Mouse (Mus musculus): ENCODE measurements around the gene Nxn. TPM values are rescaled to one million over a fixed set of nuclear protein-coding genes. Genes with fewer than 3 reads are reported as not detected.
A peak's percentile ranks its signal among the peaks of the same experiment; 100 is the strongest.

Nxn gene
- polyA plus RNA-seq, 1 experiment from 2014 or later, result 20.1 TPM

- no peak overlapping the region for H3K9ac ChIP-seq (ENCODE audit: low read depth, low read length)
- no peak overlapping the region for H3K27ac ChIP-seq (ENCODE audit: low read length)
- ATAC-seq, result peak; percentile 61; the same call in 1 of the 2 replicates
- peaks cover 16% of the 10 kb centered on the region for H3K4me1 ChIP-seq (ENCODE audit: control insufficient read depth, insufficient read depth, low read length)
- no peak overlapping the region for H3K4me3 ChIP-seq (ENCODE audit: low read length)
- no peaks in the 10 kb centered on the region for H3K36me3 ChIP-seq (ENCODE audit: control insufficient read depth, insufficient read depth, low read length)
- WGBS, result 48% methylated on average over 7 of the region's 7 CpGs
- H3K4me2 ChIP-seq (ENCODE audit: low read depth, low read length), result no peak overlapping the region
- H3K27me3 ChIP-seq (replicated peaks; ENCODE audit: control insufficient read depth, insufficient read depth, low read length), result no peaks in the 10 kb centered on the region
- H3K9me3 ChIP-seq (ENCODE audit: control insufficient read depth, low read length), result no peaks in the 10 kb centered on the region
Observed at GRCm38 (mm10) chr11:76285431-76286075, 113.4 kb downstream of the Nxn start.

- no peak overlapping the region for H3K27ac ChIP-seq (ENCODE audit: low read length)
- peaks cover 16% of the 10 kb centered on the region for H3K4me1 ChIP-seq (ENCODE audit: control insufficient read depth, insufficient read depth, low read length)
- WGBS, result 89% methylated on average over 6 of the region's 6 CpGs
Observed at GRCm38 (mm10) chr11:76283841-76284240, 115.1 kb downstream of the Nxn start.

DNA sequence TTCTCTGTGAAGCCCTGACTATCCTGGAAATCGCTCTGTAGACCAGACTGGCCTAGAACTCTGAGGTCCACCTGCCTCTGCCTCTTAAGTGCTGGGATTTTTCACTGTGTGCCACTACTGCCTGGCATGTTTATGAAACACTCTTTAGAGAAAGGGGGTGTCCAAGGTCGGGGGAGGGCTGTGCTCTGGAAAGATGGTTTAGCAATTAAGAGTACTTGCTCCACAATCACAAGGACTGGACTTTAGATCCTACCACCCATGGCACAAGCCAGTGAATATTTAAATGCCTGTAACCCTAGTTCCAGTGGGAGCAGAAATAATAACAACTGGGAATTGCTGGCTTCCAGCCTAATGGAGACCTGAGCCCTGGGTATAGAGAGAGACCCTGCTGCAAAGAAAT is 119.0 kb downstream of the Nxn start:
- H3K9me3 ChIP-seq (ENCODE audit: control insufficient read depth, low read length), result no peaks in the 10 kb centered on the region
- H3K36me3 ChIP-seq (ENCODE audit: control insufficient read depth, insufficient read depth, low read length), result no peaks in the 10 kb centered on the region
- 55% methylated on average over 2 of the region's 2 CpGs for WGBS
- no peak overlapping the region for H3K27ac ChIP-seq (ENCODE audit: low read length)
- no peak for ATAC-seq
- H3K9ac ChIP-seq (ENCODE audit: low read depth, low read length), result no peak overlapping the region
- no peak overlapping the region for H3K4me2 ChIP-seq (ENCODE audit: low read depth, low read length)
- H3K27me3 ChIP-seq (replicated peaks; ENCODE audit: control insufficient read depth, insufficient read depth, low read length), result no peaks in the 10 kb centered on the region
- H3K4me1 ChIP-seq (ENCODE audit: control insufficient read depth, insufficient read depth, low read length), result no peaks in the 10 kb centered on the region; the same call in 1 of the 2 replicates
- H3K4me3 ChIP-seq (ENCODE audit: low read length), result no peak overlapping the region

More at GRCm38 (mm10) chr11:76283841-76284240, 115.1 kb downstream of the Nxn start:
- Histone ChIP-seq H3K27me3 (replicated peaks; ENCODE audit: control insufficient read depth, insufficient read depth, low read length) (no peaks in the 10 kb centered on the region), H3K36me3 (ENCODE audit: control insufficient read depth, insufficient read depth, low read length) (no peaks in the 10 kb centered on the region), H3K9me3 (ENCODE audit: control insufficient read depth, low read length) (no peaks in the 10 kb centered on the region), H3K4me3 (ENCODE audit: low read length) (no peak overlapping the region), H3K9ac (ENCODE audit: low read depth, low read length) (no peak overlapping the region), H3K4me2 (ENCODE audit: low read depth, low read length) (no peak overlapping the region)
- ATAC-seq, result no peak

DNA sequence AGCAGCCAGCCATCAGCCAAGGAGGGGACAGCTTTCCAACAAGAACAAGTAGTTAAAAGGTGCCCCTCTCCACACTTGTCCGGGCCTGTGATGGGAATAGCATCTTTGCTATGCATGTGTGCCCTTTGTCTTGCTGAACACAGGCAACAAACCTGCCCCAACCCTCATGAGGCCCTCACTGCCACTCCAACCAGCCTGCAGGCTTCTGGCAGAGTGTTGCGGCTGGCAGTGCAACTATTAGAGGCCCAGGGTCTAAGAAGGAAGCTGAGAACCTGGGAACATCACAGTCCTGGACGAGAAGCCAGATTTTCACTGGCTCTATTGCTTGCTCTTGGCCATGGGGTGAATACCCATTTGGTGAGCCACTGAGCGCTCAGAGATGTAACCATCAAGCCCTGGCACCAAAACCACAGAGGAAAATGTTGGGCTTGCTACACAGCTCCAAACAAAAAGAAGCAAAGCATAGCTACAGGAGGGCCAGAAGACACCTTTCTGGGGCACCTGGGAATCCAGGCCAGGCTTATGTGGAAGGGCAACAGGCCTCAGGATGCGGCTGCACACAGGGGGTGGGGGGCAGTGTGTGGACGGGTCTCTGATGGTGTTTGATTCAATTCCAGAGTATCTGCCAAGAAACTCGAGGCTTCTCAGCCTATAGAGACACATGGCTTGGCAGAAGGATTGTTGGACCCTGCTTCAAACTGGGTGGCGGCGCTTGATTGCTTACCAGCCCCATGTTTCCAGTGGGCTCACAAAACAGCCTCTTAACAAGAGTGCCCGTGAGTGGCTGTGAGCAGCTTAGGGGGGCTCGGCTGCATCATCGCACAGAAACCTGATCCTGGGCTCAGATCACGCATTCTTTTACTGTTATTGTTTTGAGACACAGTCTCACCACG is 119.7 kb downstream of the Nxn start:
- no peak overlapping the region for H3K4me2 ChIP-seq (ENCODE audit: low read depth, low read length)
- no peaks in the 10 kb centered on the region; the same call in 1 of the 2 replicates for H3K4me1 ChIP-seq (ENCODE audit: control insufficient read depth, insufficient read depth, low read length)
- H3K9ac ChIP-seq (ENCODE audit: low read depth, low read length), result no peak overlapping the region
- 68% methylated on average over 14 of the region's 14 CpGs for WGBS
- H3K27ac ChIP-seq (ENCODE audit: low read length), result no peak overlapping the region
- H3K9me3 ChIP-seq (ENCODE audit: control insufficient read depth, low read length), result no peaks in the 10 kb centered on the region
- no peak overlapping the region for H3K4me3 ChIP-seq (ENCODE audit: low read length)
- ATAC-seq, result no peak
- H3K27me3 ChIP-seq (replicated peaks; ENCODE audit: control insufficient read depth, insufficient read depth, low read length), result no peaks in the 10 kb centered on the region
- no peaks in the 10 kb centered on the region for H3K36me3 ChIP-seq (ENCODE audit: control insufficient read depth, insufficient read depth, low read length)

DNA sequence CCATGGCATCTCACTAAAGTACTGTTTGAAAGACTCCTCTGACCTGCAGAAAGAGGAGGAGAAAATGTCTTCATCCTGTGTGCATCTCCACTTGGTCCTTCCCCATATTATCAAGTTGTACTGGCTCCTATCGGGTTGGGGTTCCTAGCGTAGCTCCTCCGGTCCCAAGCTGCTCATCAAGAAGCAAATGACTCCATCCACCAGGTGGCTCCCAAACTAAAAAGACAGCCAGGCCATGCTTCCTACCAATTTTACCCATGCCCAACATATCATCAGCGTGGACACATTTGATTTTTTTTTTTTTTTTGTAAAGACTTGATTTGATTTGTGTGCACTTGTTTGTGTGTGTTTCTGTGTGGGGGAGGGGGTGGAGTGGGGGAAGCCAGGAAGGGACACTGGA is 126.5 kb downstream of the Nxn start:
- Histone ChIP-seq H3K9me3 (ENCODE audit: control insufficient read depth, low read length) (no peaks in the 10 kb centered on the region), H3K27me3 (replicated peaks; ENCODE audit: control insufficient read depth, insufficient read depth, low read length) (no peaks in the 10 kb centered on the region), H3K4me1 (ENCODE audit: control insufficient read depth, insufficient read depth, low read length) (no peaks in the 10 kb centered on the region), H3K4me3 (ENCODE audit: low read length) (no peak overlapping the region), H3K4me2 (ENCODE audit: low read depth, low read length) (no peak overlapping the region), H3K36me3 (ENCODE audit: control insufficient read depth, insufficient read depth, low read length) (no peaks in the 10 kb centered on the region), H3K27ac (ENCODE audit: low read length) (no peak overlapping the region), H3K9ac (ENCODE audit: low read depth, low read length) (no peak overlapping the region)
- ATAC-seq, result no peak
- 76% methylated on average over 4 of the region's 4 CpGs for WGBS

- Histone ChIP-seq H3K4me3 (ENCODE audit: low read length) (no peak overlapping the region), H3K27me3 (replicated peaks; ENCODE audit: control insufficient read depth, insufficient read depth, low read length) (no peaks in the 10 kb centered on the region), H3K36me3 (ENCODE audit: control insufficient read depth, insufficient read depth, low read length) (no peaks in the 10 kb centered on the region), H3K9ac (ENCODE audit: low read depth, low read length) (no peak overlapping the region), H3K4me2 (ENCODE audit: low read depth, low read length) (no peak overlapping the region), H3K4me1 (ENCODE audit: control insufficient read depth, insufficient read depth, low read length) (no peaks in the 10 kb centered on the region), H3K9me3 (ENCODE audit: control insufficient read depth, low read length) (no peaks in the 10 kb centered on the region), H3K27ac (ENCODE audit: low read length) (peak overlapping the region; percentile 12; the same call in 1 of the 2 replicates)
- 76% methylated on average over 6 of the region's 6 CpGs for WGBS
- no peak for ATAC-seq
Observed at GRCm38 (mm10) chr11:76268521-76269065, 130.3 kb downstream of the Nxn start.

- H3K36me3 ChIP-seq (ENCODE audit: control insufficient read depth, insufficient read depth, low read length), result no peaks in the 10 kb centered on the region
- H3K27ac ChIP-seq (ENCODE audit: low read length), result peak overlapping the region; percentile 12; the same call in 1 of the 2 replicates
- no peak overlapping the region for H3K9ac ChIP-seq (ENCODE audit: low read depth, low read length)
- no peak for ATAC-seq
- H3K4me1 ChIP-seq (ENCODE audit: control insufficient read depth, insufficient read depth, low read length), result no peaks in the 10 kb centered on the region
- H3K27me3 ChIP-seq (replicated peaks; ENCODE audit: control insufficient read depth, insufficient read depth, low read length), result no peaks in the 10 kb centered on the region
- H3K4me2 ChIP-seq (ENCODE audit: low read depth, low read length), result no peak overlapping the region
- no peak overlapping the region for H3K4me3 ChIP-seq (ENCODE audit: low read length)
- no peaks in the 10 kb centered on the region for H3K9me3 ChIP-seq (ENCODE audit: control insufficient read depth, low read length)
- 65% methylated on average over 5 of the region's 5 CpGs for WGBS
Observed at GRCm38 (mm10) chr11:76268001-76268459, 130.9 kb downstream of the Nxn start.

- 53% methylated on average over 7 of the region's 7 CpGs for WGBS
- no peaks in the 10 kb centered on the region for H3K36me3 ChIP-seq (ENCODE audit: control insufficient read depth, insufficient read depth, low read length)
- H3K4me2 ChIP-seq (ENCODE audit: low read depth, low read length), result no peak overlapping the region
- no peak overlapping the region for H3K9ac ChIP-seq (ENCODE audit: low read depth, low read length)
- ATAC-seq, result no peak
- no peak overlapping the region for H3K4me3 ChIP-seq (ENCODE audit: low read length)
- no peaks in the 10 kb centered on the region for H3K27me3 ChIP-seq (replicated peaks; ENCODE audit: control insufficient read depth, insufficient read depth, low read length)
- H3K27ac ChIP-seq (ENCODE audit: low read length), result no peak overlapping the region
- no peaks in the 10 kb centered on the region for H3K9me3 ChIP-seq (ENCODE audit: control insufficient read depth, low read length)
- H3K4me1 ChIP-seq (ENCODE audit: control insufficient read depth, insufficient read depth, low read length), result no peaks in the 10 kb centered on the region
Observed at GRCm38 (mm10) chr11:76267550-76267949, 131.4 kb downstream of the Nxn start.

- H3K9ac ChIP-seq (ENCODE audit: low read depth, low read length), result no peak overlapping the region
- H3K4me2 ChIP-seq (ENCODE audit: low read depth, low read length), result no peak overlapping the region
- H3K4me1 ChIP-seq (ENCODE audit: control insufficient read depth, insufficient read depth, low read length), result no peaks in the 10 kb centered on the region
- no peak for ATAC-seq
- 27% methylated on average over 19 of the region's 19 CpGs for WGBS
- no peak overlapping the region for H3K4me3 ChIP-seq (ENCODE audit: low read length)
- H3K27me3 ChIP-seq (replicated peaks; ENCODE audit: control insufficient read depth, insufficient read depth, low read length), result no peaks in the 10 kb centered on the region
- H3K9me3 ChIP-seq (ENCODE audit: control insufficient read depth, low read length), result no peaks in the 10 kb centered on the region
- no peak overlapping the region for H3K27ac ChIP-seq (ENCODE audit: low read length)
- peaks cover 6% of the 10 kb centered on the region; the same call in 1 of the 2 replicates for H3K36me3 ChIP-seq (ENCODE audit: control insufficient read depth, insufficient read depth, low read length)
Observed at GRCm38 (mm10) chr11:76262611-76263351, 136.2 kb downstream of the Nxn start.
